Mouse (Mus musculus) limb, embryonic 13.5 days (tissue): ENCODE results near the gene Cst7. TPM values are rescaled to one million over a fixed set of nuclear protein-coding genes. Genes with fewer than 3 reads are reported as not detected.
A peak's percentile ranks its signal among the peaks of the same experiment; 100 is the strongest.

ENCODE experiments used
- ATAC-seq: fragments of 200-750 bp; cut with Nextera tagmentation; 2 replicates; pipeline ENCODE4 v1.8.0; 2017; ENCODE audit warnings: low read depth, moderate number of reproducible peaks, moderate TSS enrichment; ENCODE audit not compliant: low FRiP score
- H3K27ac ChIP-seq: fragments of 300-500 bp; sonication (generic); 2 replicates; pipeline ENCODE4 v1.5.1; 2015; ENCODE audit warnings: inconsistent platforms, mild to moderate bottlenecking, moderate library complexity
- H3K27me3 ChIP-seq: fragments of 300-500 bp; sonication (generic); 2 replicates; pipeline ENCODE4 v1.6.1; 2015; ENCODE audit warnings: mild to moderate bottlenecking, inconsistent platforms
- H3K36me3 ChIP-seq: fragments of 300-500 bp; sonication (generic); 2 replicates; pipeline ENCODE4 v1.6.1; 2015; ENCODE audit warnings: inconsistent platforms, mild to moderate bottlenecking, moderate library complexity
- H3K4me1 ChIP-seq: fragments of 300-500 bp; sonication (generic); 2 replicates; pipeline ENCODE4 v1.6.1; 2015; ENCODE audit warnings: inconsistent platforms
- H3K4me2 ChIP-seq: fragments of 300-500 bp; sonication (generic); replicated peaks from 2 replicates; pipeline ENCODE4 v1.6.1; 2015; ENCODE audit warnings: inconsistent platforms, mild to moderate bottlenecking, moderate library complexity
- H3K4me3 ChIP-seq: fragments of 300-500 bp; sonication (generic); 2 replicates; pipeline ENCODE4 v1.5.1; 2015; ENCODE audit warnings: moderate library complexity, mild to moderate bottlenecking, inconsistent platforms
- H3K9ac ChIP-seq: fragments of 300-500 bp; sonication (generic); 2 replicates; pipeline ENCODE4 v1.6.1; 2015; ENCODE audit warnings: mild to moderate bottlenecking, inconsistent platforms
- H3K9me3 ChIP-seq: fragments of 300-500 bp; sonication (generic); 2 replicates; pipeline ENCODE4 v1.6.1; 2016; ENCODE audit warnings: inconsistent platforms
- WGBS: fragments of 180-500 bp; shearing (Covaris S2); methylation state at CpG from one replicate; pipeline ENCODE4 v1.1.7; 2015; 5-methylcytosine and 5-hydroxymethylcytosine counted together
- polyA plus RNA-seq: library from polyadenylated mRNA; unstranded; fragments of >200 nt; fragmentation: Nextera tagmentation; extraction: Ambion mirVana; gene quantifications from 2 replicates; pipeline ENCODE4 v1.2.1, GENCODE M21; 2015

Cst7 gene
- polyA plus RNA-seq, 1 experiment from 2014 or later: 0.45 TPM

GRCm38 (mm10) chr2:150600263-150600662 lies 30.0 kb downstream of the Cst7 start:
- Histone ChIP-seq H3K9ac (no peak overlapping the region), H3K4me2 (no peak overlapping the region), H3K27me3 (no peaks in the 10 kb centered on the region), H3K27ac (no peak overlapping the region), H3K4me3 (no peak overlapping the region), H3K4me1 (no peaks in the 10 kb centered on the region), H3K36me3 (0 out of 2 replicates have a peak, but pooled peaks cover 4% of the 10 kb centered on the region), H3K9me3 (no peaks in the 10 kb centered on the region)
- WGBS: 89% methylated on average over 2 of the region's 2 CpGs
- no peak for ATAC-seq

DNA sequence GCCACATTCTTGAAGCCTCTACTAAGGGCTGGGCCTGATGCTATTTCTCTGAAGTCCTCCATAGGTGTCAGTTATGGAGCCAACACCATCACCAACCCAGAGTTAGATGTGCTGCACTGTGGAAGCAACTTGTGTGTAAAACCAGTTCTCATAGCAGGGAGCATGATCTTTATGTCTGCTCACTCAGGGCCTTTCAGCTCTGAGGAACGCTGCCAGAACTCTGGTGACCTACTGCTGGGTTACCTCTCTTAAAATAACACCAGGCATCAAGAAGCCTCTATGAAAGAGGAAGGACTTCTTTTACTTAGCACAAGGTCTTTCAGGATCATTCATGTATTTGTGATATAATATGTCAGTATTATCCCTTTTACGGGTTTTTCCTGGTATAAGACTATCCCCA lies 32.0 kb downstream of the Cst7 start:
- 86% methylated on average over 2 of the region's 2 CpGs for WGBS
- ATAC-seq: no peak
- Histone ChIP-seq H3K9ac (no peak overlapping the region), H3K36me3 (no peaks in the 10 kb centered on the region), H3K4me1 (peaks cover 2% of the 10 kb centered on the region), H3K4me2 (no peak overlapping the region), H3K9me3 (no peaks in the 10 kb centered on the region), H3K27me3 (no peaks in the 10 kb centered on the region), H3K27ac (no peak overlapping the region), H3K4me3 (no peak overlapping the region)

- no peaks in the 10 kb centered on the region for H3K36me3 ChIP-seq
- no peak overlapping the region for H3K4me2 ChIP-seq
- H3K4me3 ChIP-seq: no peak overlapping the region
- no peak for ATAC-seq
- no peaks in the 10 kb centered on the region for H3K9me3 ChIP-seq
- no peaks in the 10 kb centered on the region for H3K27me3 ChIP-seq
- peaks cover 14% of the 10 kb centered on the region for H3K4me1 ChIP-seq
- no peak overlapping the region for H3K27ac ChIP-seq
- no peak overlapping the region for H3K9ac ChIP-seq
- 76% methylated on average over 2 of the region's 2 CpGs for WGBS
Observed at GRCm38 (mm10) chr2:150604802-150605201, 34.6 kb downstream of the Cst7 start.

GRCm38 (mm10) chr2:150607086-150607485 lies 36.9 kb downstream of the Cst7 start:
- 0 out of 2 replicates have a peak, but pooled peaks cover 2% of the 10 kb centered on the region for H3K27me3 ChIP-seq
- no peaks in the 10 kb centered on the region for H3K36me3 ChIP-seq
- peak overlapping the region; percentile 90 for H3K4me2 ChIP-seq
- ATAC-seq: no peak
- 0 out of 2 replicates have a peak overlapping the region, but pooled peaks have one; percentile 89 for H3K9ac ChIP-seq
- no peak overlapping the region for H3K27ac ChIP-seq
- WGBS: 60% methylated on average over 1 of the region's 1 CpGs
- peaks cover 14% of the 10 kb centered on the region for H3K4me1 ChIP-seq
- peak overlapping the region; percentile 93 for H3K4me3 ChIP-seq
- H3K9me3 ChIP-seq: no peaks in the 10 kb centered on the region

DNA sequence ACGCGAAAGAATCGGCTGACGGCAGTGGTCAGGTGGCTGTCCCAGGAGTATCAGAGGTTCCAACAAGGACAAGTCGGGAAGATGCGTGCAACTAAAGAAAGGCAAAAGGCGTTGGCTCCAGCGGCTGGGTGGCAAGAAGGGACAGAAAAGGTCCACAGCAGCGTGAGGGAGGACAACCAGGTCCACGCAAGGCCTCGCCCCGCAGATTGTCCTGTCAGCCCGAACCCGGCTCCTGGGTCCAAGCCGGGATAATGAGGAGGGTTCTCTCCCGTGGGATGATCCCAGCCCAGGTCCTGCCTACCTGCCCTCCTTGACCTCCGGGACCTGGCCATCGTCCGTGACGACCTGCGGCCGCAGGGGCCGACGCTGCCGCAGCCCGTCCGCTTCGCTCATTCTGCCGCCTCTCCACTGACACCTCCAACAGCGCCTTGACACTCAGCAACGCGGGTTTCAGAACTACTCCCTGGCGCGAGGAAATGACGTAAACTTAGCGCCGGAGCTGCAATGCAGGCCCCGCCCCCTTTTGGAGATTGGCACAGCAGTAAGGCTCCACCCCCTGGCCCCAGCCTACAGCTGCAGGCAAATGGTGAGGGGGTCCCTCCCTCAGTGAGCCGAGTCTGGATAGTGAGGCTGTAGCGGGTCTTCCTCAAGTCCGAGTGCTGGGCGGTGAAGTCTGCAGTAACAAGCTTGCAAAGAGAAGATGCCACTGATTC lies 38.0 kb downstream of the Cst7 start, which contains the start of gene Apmap:
Gene Apmap, minus strand, starts transcription at position 481 of the 713 bp plus-strand sequence.
- peak within 1 kb of the TSS; percentile 89 for H3K9ac ChIP-seq
- H3K27me3 ChIP-seq: 0 out of 2 replicates have a peak, but pooled peaks cover 2% of the 10 kb centered on the region
- ATAC-seq: peak; percentile 99
- no peak within 1 kb of the TSS for H3K27ac ChIP-seq
- H3K4me3 ChIP-seq: peak within 1 kb of the TSS; percentile 93
- no peaks in the 10 kb centered on the region for H3K36me3 ChIP-seq
- H3K4me2 ChIP-seq: peak within 1 kb of the TSS; percentile 90
- no peaks in the 10 kb centered on the region for H3K9me3 ChIP-seq
- H3K4me1 ChIP-seq: peaks cover 14% of the 10 kb centered on the region
- WGBS: under 1% methylated on average over 42 of the region's 42 CpGs

DNA sequence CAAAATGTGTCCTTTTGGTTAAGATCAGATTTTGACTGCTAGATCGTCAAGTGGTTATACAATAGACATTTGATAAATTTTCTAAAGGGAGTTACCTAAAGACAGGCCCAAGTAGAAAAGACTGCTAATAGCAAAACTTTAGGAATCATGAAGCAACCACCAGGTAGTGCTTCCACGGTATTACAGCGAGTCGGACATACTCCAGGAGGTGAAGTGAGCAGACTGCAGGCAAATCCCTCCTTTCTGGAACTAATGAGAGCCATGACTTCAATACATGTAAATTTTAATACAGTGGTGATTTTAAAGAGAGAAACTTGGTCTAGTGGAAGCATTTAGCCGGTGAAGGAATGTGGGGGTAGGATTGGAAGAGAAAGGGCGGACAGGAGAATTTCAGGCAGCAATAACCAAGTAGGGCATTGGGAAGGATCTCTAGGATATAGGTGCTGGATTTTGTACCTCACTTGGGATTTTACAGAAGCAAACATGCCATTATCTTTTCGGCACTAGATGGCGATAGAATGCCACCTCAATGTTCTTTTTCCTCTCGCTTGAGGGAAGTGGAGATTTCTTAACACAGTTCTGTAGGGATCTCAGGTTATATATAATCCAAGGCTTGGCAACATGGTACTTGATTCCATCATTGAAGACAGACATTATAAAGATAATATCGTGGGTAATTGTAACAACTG lies 38.8 kb downstream of the Cst7 start:
- peaks cover 14% of the 10 kb centered on the region for H3K4me1 ChIP-seq
- peak overlapping the region; percentile 93 for H3K4me3 ChIP-seq
- H3K27ac ChIP-seq: no peak overlapping the region
- no peaks in the 10 kb centered on the region for H3K9me3 ChIP-seq
- H3K36me3 ChIP-seq: no peaks in the 10 kb centered on the region
- H3K27me3 ChIP-seq: 0 out of 2 replicates have a peak, but pooled peaks cover 2% of the 10 kb centered on the region
- H3K4me2 ChIP-seq: peak overlapping the region; percentile 90
- ATAC-seq: peak; percentile 66
- WGBS: 2% methylated on average over 10 of the region's 10 CpGs
- peak overlapping the region; percentile 89 for H3K9ac ChIP-seq

DNA sequence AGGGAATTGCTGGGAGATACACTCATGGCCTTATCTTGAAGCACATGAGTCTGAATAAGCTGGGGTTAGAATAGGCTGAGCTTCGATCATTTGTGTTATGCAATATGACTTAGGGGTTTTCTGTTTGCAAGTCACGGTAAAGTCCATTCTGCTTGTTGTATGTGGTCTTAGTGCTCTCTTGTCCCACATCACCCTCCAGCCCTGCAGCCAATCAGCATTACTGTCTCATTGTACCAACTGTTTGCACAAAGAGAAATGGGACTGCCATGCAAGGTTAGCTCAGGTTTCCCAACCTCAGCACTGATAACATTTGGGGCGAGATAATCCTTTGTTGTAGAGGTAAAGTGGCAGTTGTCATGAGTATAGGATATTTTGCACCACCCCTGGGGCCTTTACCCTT lies 39.9 kb downstream of the Cst7 start:
- Histone ChIP-seq H3K27ac (no peak overlapping the region), H3K27me3 (0 out of 2 replicates have a peak, but pooled peaks cover 2% of the 10 kb centered on the region), H3K9me3 (no peaks in the 10 kb centered on the region), H3K9ac (no peak overlapping the region), H3K36me3 (no peaks in the 10 kb centered on the region), H3K4me3 (no peak overlapping the region), H3K4me2 (no peak overlapping the region), H3K4me1 (peaks cover 14% of the 10 kb centered on the region)
- no peak for ATAC-seq
- 80% methylated on average over 3 of the region's 3 CpGs for WGBS

DNA sequence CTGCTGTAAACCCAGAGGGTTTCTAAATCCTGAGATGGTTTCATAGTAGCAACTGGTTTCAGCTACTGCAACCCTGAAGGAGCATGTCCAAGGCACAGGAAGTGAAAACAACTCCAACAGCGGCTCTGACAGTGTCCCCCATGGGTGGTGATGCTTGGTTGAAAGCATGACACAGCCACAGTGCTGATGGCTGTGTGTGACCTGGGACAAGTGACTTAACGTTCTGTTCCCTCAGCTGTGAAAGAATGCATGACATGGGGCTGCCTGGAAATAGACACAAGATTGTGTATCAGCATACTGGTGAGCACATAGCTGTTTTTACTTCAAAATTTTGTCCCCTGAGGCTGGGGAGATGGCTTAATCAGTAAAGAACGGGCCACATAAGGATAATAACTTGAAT lies 51.5 kb downstream of the Cst7 start:
- Histone ChIP-seq H3K36me3 (no peaks in the 10 kb centered on the region), H3K4me1 (0 out of 2 replicates have a peak, but pooled peaks cover 7% of the 10 kb centered on the region), H3K9me3 (no peaks in the 10 kb centered on the region), H3K9ac (no peak overlapping the region), H3K27ac (no peak overlapping the region), H3K4me3 (no peak overlapping the region), H3K4me2 (no peak overlapping the region), H3K27me3 (no peaks in the 10 kb centered on the region)
- WGBS: 70% methylated on average over 3 of the region's 3 CpGs
- ATAC-seq: no peak

- no peaks in the 10 kb centered on the region for H3K36me3 ChIP-seq
- no peaks in the 10 kb centered on the region for H3K9me3 ChIP-seq
- no peak overlapping the region for H3K9ac ChIP-seq
- no peak overlapping the region for H3K4me2 ChIP-seq
- ATAC-seq: no peak
- no peak overlapping the region for H3K27ac ChIP-seq
- WGBS: 86% methylated on average over 3 of the region's 3 CpGs
- no peaks in the 10 kb centered on the region for H3K27me3 ChIP-seq
- no peak overlapping the region for H3K4me3 ChIP-seq
- 0 out of 2 replicates have a peak, but pooled peaks cover 9% of the 10 kb centered on the region for H3K4me1 ChIP-seq
Observed at GRCm38 (mm10) chr2:150623957-150624356, 53.7 kb downstream of the Cst7 start.

- H3K4me1 ChIP-seq: 0 out of 2 replicates have a peak, but pooled peaks cover 5% of the 10 kb centered on the region
- H3K9me3 ChIP-seq: no peaks in the 10 kb centered on the region
- no peak for ATAC-seq
- no peak overlapping the region for H3K9ac ChIP-seq
- no peaks in the 10 kb centered on the region for H3K36me3 ChIP-seq
- no peaks in the 10 kb centered on the region for H3K27me3 ChIP-seq
- H3K27ac ChIP-seq: no peak overlapping the region
- H3K4me3 ChIP-seq: no peak overlapping the region
- no peak overlapping the region for H3K4me2 ChIP-seq
- 83% methylated on average over 8 of the region's 8 CpGs for WGBS
Observed at GRCm38 (mm10) chr2:150624926-150625325, 54.7 kb downstream of the Cst7 start.

DNA sequence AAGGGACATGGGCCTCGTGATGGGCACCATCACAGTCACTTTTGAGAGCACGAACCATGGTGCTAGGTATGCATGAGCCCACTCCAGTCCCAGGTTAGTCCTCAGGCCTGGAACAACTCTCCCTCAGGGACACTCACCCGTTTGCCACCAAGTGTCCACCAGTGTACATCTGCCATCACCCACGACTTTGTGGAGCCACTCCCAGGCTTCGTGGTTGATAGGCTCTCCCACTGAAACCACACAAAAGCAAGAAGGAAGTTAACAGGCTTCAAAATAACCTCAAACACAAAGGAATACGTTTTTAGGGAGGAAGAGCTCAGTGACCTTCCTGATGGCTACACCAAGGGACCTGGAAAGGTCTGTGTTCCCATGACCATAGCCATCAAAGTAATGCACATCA lies 56.9 kb downstream of the Cst7 start:
- no peaks in the 10 kb centered on the region for H3K27me3 ChIP-seq
- no peak for ATAC-seq
- 69% methylated on average over 6 of the region's 6 CpGs for WGBS
- H3K4me3 ChIP-seq: no peak overlapping the region
- no peaks in the 10 kb centered on the region for H3K9me3 ChIP-seq
- H3K36me3 ChIP-seq: no peaks in the 10 kb centered on the region
- 0 out of 2 replicates have a peak, but pooled peaks cover 5% of the 10 kb centered on the region for H3K4me1 ChIP-seq
- H3K27ac ChIP-seq: no peak overlapping the region
- no peak overlapping the region for H3K4me2 ChIP-seq
- no peak overlapping the region for H3K9ac ChIP-seq
